Mouse (Mus musculus) thymus, adult 2 months (tissue): Measurements from ENCODE around the gene Rab6b. TPM values are rescaled to one million over a fixed set of nuclear protein-coding genes. Genes with fewer than 3 reads are reported as not detected.
A peak's percentile ranks its signal among the peaks of the same experiment; 100 is the strongest.

Experiments used
- DNase-seq: peaks from one replicate; pipeline ENCODE4 v3.0.0; 2021
- H3K27ac ChIP-seq: fragments of 200-500 bp; 2 replicates; pipeline ENCODE4 v1.5.1; 2012; ENCODE audit warnings: low read length, control low read depth; ENCODE audit not compliant: control insufficient read depth, insufficient read depth
- H3K27me3 ChIP-seq: fragments of 200-500 bp; 2 replicates; pipeline ENCODE4 v1.6.1; 2012; ENCODE audit warnings: mild to moderate bottlenecking, low read length, moderate library complexity, mixed read lengths; ENCODE audit not compliant: control insufficient read depth, insufficient read depth
- H3K36me3 ChIP-seq: fragments of 200-500 bp; 2 replicates; pipeline ENCODE4 v1.6.1; 2012; ENCODE audit warnings: mild to moderate bottlenecking, low read length, moderate library complexity; ENCODE audit not compliant: control insufficient read depth, insufficient read depth
- H3K4me1 ChIP-seq: fragments of 200-500 bp; replicated peaks from 2 replicates; pipeline ENCODE4 v1.6.1; 2012; ENCODE audit warnings: low read length; ENCODE audit not compliant: control insufficient read depth, insufficient read depth
- H3K4me3 ChIP-seq: fragments of 200-500 bp; 2 replicates; pipeline ENCODE4 v1.5.1; 2012; ENCODE audit warnings: mild to moderate bottlenecking, low read length, control low read depth, moderate library complexity; ENCODE audit not compliant: control insufficient read depth, insufficient read depth
- CTCF ChIP-seq: fragments of 200-500 bp; IDR thresholded peaks from 2 replicates; pipeline ENCODE4 v1.5.1; 2012; ENCODE audit warnings: mild to moderate bottlenecking, control low read depth, low read length, moderate library complexity, borderline replicate concordance; ENCODE audit not compliant: control insufficient read depth, poor library complexity, insufficient read depth; ENCODE audit errors: extremely low read depth
- POLR2A ChIP-seq: fragments of 200-500 bp; IDR thresholded peaks from 2 replicates; pipeline ENCODE4 v1.6.1; 2012; ENCODE audit warnings: mild to moderate bottlenecking, low read length, control low read depth, moderate library complexity; ENCODE audit not compliant: control insufficient read depth, poor library complexity, insufficient read depth; ENCODE audit errors: extremely low read depth
- WGBS: fragments of 180-500 bp; shearing (Covaris S2); methylation state at CpG from one replicate; pipeline ENCODE4 v1.1.7; 2018; 5-methylcytosine and 5-hydroxymethylcytosine counted together
- polyA plus RNA-seq: library from polyadenylated mRNA; depleted of rRNA; stranded (reverse); fragments of >200 nt; gene quantifications from 2 replicates; pipeline ENCODE4 v1.2.3, GENCODE M21; 2012

Gene Rab6b
- polyA plus RNA-seq, 1 experiment: 4.7 TPM

GRCm38 (mm10) chr9:103227760-103228159 lies 116.2 kb downstream of the Rab6b start:
- H3K4me3 ChIP-seq: no peak overlapping the region
- no peak for TF ChIP-seq POLR2A
- TF ChIP-seq CTCF: no peak
- no peaks in the 10 kb centered on the region for H3K27me3 ChIP-seq
- no peak overlapping the region for H3K27ac ChIP-seq
- no peak for DNase-seq
- 97% methylated on average over 16 of the region's 16 CpGs for WGBS
- no peaks in the 10 kb centered on the region for H3K36me3 ChIP-seq
- H3K4me1 ChIP-seq: peaks cover 17% of the 10 kb centered on the region

- peaks cover 23% of the 10 kb centered on the region for H3K4me1 ChIP-seq
- no peaks in the 10 kb centered on the region for H3K27me3 ChIP-seq
- H3K36me3 ChIP-seq: no peaks in the 10 kb centered on the region
- H3K4me3 ChIP-seq: no peak overlapping the region
- no peak for DNase-seq
- no peak for TF ChIP-seq POLR2A
- TF ChIP-seq CTCF: no peak
- WGBS: 73% methylated on average over 13 of the region's 13 CpGs
- no peak overlapping the region for H3K27ac ChIP-seq
These were observed 116.9 kb downstream of the Rab6b start for GRCm38 (mm10) chr9:103228370-103229003.

- Histone ChIP-seq H3K4me3 (no peak overlapping the region), H3K27me3 (no peaks in the 10 kb centered on the region), H3K27ac (no peak overlapping the region), H3K4me1 (peaks cover 27% of the 10 kb centered on the region), H3K36me3 (no peaks in the 10 kb centered on the region)
- no peak for TF ChIP-seq POLR2A
- no peak for TF ChIP-seq CTCF
- 95% methylated on average over 15 of the region's 15 CpGs for WGBS
- DNase-seq: no peak
These were observed 117.7 kb downstream of the Rab6b start for GRCm38 (mm10) chr9:103229037-103229867.

GRCm38 (mm10) chr9:103230151-103230951 lies 118.8 kb downstream of the Rab6b start, which contains the start of the genes Gm20425 and Trf:
Gm20425 (minus strand) TSS chr9:103230307.
Trf (minus strand) TSS chr9:103230444.
- Histone ChIP-seq H3K36me3 (no peaks in the 10 kb centered on the region), H3K4me1 (peaks cover 27% of the 10 kb centered on the region), H3K27ac (no peak within 1 kb of the TSS), H3K27me3 (no peaks in the 10 kb centered on the region), H3K4me3 (peak within 1 kb of the TSS; percentile 28)
- TF ChIP-seq CTCF: no peak
- TF ChIP-seq POLR2A: no peak
- DNase-seq: peak; percentile 18
- WGBS: 6% methylated on average over 29 of the region's 29 CpGs

- whole genome bisulfite sequencing: 92% methylated on average over 7 of the region's 7 CpGs
- Histone ChIP-seq H3K27me3 (no peaks in the 10 kb centered on the region), H3K4me3 (no peak overlapping the region), H3K27ac (no peak overlapping the region), H3K4me1 (peaks cover 27% of the 10 kb centered on the region), H3K36me3 (no peaks in the 10 kb centered on the region)
- DNase-seq: no peak
- TF ChIP-seq CTCF: no peak
- TF ChIP-seq POLR2A: no peak
These were observed 120.8 kb downstream of the Rab6b start for GRCm38 (mm10) chr9:103232232-103233005.

GRCm38 (mm10) chr9:103233006-103233395 lies 121.4 kb downstream of the Rab6b start:
- Histone ChIP-seq H3K36me3 (no peaks in the 10 kb centered on the region), H3K27ac (no peak overlapping the region), H3K4me3 (no peak overlapping the region), H3K27me3 (no peaks in the 10 kb centered on the region), H3K4me1 (peaks cover 27% of the 10 kb centered on the region)
- peak; percentile 73 for DNase-seq
- no peak for TF ChIP-seq POLR2A
- TF ChIP-seq CTCF: no peak
- WGBS: 61% methylated on average over 7 of the region's 7 CpGs
